Mouse (Mus musculus): ENCODE measurements around the gene Rptor. TPM values are rescaled to one million over a fixed set of nuclear protein-coding genes. Genes with fewer than 3 reads are reported as not detected.

Gene Rptor
- polyA plus RNA-seq, 1 experiment from 2014 or later = 9.3 TPM

DNA sequence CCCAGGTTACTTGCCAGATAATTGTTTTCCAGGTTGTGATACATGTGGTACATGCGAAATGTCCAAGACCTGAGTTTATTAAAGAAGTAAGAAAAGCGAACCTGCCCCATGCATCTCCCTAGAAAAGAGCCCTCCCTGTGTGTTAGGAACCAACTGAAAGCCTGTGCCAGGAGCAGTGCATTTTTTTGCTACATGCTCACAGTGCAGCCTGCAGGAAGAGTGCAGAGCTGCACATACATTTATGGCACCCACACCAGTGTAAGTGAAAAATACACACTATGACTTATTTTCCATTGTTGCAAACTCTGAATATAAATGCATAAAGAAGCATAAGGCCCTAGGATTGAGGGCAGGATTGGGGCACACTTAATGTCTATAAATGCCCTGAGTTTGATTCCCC lies 178.5 kb downstream of the Rptor start:
- Histone ChIP-seq H3K9ac (no peak overlapping the region), H3K36me3 (no peaks in the 10 kb centered on the region), H3K4me2 (no peak overlapping the region), H3K4me1 (no peaks in the 10 kb centered on the region), H3K9me3 (0 out of 2 replicates have a peak, but pooled peaks cover 1% of the 10 kb centered on the region), H3K27ac (no peak overlapping the region), H3K4me3 (replicated peaks) (no peak overlapping the region), H3K27me3 (replicated peaks) (no peaks in the 10 kb centered on the region)
- no peak for ATAC-seq (ENCODE audit: insufficient read depth, low FRiP score, low read depth)
- WGBS = 92% methylated on average over 2 of the region's 2 CpGs

DNA sequence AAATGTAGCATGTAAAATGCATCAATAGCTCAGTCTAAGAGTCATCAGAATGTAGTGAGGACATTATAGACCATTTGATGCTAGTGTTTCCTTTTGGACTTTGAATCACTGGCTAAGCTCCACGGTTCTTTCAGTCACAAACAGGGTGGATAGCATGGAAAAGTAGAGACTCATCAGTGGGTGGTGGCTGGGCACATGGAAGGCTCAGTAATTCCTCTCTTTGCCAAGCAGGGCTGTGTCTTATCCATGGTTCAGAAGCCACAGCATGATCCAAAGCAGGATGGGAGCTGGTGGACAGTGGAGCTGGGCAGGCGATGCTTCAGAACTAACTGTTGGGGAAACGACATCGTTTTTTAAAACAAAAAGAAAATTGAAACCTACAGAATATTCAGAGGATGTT lies 179.0 kb downstream of the Rptor start:
- Histone ChIP-seq H3K4me3 (replicated peaks) (no peak overlapping the region), H3K36me3 (no peaks in the 10 kb centered on the region), H3K4me1 (no peaks in the 10 kb centered on the region), H3K9me3 (no peaks in the 10 kb centered on the region), H3K9ac (no peak overlapping the region), H3K4me2 (no peak overlapping the region), H3K27me3 (replicated peaks) (no peaks in the 10 kb centered on the region), H3K27ac (no peak overlapping the region)
- ATAC-seq (ENCODE audit: insufficient read depth, low FRiP score, low read depth) = no peak
- 89% methylated on average over 4 of the region's 4 CpGs for WGBS

DNA sequence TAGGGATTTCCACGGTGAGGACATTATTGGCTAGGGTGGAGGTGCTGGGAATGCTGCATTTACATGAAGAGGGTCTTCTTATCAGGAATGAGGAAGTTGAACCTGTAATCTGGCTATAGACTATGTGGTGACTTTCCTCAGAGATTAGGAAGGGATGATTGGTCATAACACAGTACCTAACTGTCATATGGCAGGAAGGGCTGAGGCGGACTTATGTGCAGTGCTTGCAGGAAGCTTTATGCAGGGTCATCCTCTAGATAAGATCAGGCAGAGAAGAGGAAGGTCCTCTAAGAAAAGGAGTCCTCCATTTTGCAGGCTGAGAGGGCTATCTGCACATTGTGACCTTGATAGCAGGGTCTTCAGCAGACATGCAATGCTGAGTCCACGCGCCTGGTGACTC lies 180.9 kb downstream of the Rptor start:
- H3K27ac ChIP-seq = no peak overlapping the region
- no peak overlapping the region for H3K4me3 ChIP-seq (replicated peaks)
- no peak for ATAC-seq (ENCODE audit: insufficient read depth, low FRiP score, low read depth)
- 86% methylated on average over 4 of the region's 4 CpGs for WGBS
- H3K4me2 ChIP-seq = no peak overlapping the region
- no peaks in the 10 kb centered on the region for H3K27me3 ChIP-seq (replicated peaks)
- H3K4me1 ChIP-seq = no peaks in the 10 kb centered on the region; the same call in 1 of the 2 replicates
- H3K9ac ChIP-seq = no peak overlapping the region
- H3K9me3 ChIP-seq = no peaks in the 10 kb centered on the region
- H3K36me3 ChIP-seq = no peaks in the 10 kb centered on the region

DNA sequence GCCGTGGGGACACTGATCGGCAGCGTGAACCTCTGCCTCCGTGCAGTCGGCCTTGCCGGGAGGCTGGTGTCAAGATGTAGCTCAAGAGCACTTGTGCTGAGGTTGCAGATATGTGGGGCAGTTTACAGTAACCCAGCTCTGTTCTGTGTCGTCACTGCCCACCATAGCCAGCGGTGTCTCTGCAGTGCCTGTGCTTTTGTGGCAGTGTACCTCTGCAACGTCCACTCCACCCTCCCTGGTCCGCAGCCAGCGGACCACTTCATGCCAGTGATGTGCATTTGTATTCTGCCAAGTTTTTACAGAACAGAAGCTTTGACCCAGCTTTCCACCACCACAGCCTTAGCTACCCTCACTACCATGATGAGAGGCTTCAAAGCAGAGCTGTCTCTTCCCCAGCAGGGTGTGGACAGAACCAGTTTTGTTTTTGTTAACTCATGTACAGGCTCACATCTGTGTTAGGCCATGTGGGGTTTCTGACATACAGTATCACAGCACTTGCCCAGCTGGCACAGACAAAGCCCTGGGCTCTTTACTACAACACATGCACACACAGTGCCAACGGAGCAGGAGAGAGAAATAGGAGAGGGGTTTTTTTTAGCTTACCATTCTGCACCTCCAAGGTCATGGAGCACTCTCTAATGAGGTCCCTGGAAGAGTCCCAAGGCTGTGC lies 182.1 kb downstream of the Rptor start:
- no peaks in the 10 kb centered on the region for H3K27me3 ChIP-seq (replicated peaks)
- no peak overlapping the region for H3K27ac ChIP-seq
- no peak overlapping the region for H3K4me3 ChIP-seq (replicated peaks)
- H3K36me3 ChIP-seq = no peaks in the 10 kb centered on the region
- no peak for ATAC-seq (ENCODE audit: insufficient read depth, low FRiP score, low read depth)
- H3K9me3 ChIP-seq = no peaks in the 10 kb centered on the region
- no peak overlapping the region for H3K4me2 ChIP-seq
- 88% methylated on average over 12 of the region's 12 CpGs for WGBS
- no peaks in the 10 kb centered on the region; the same call in 1 of the 2 replicates for H3K4me1 ChIP-seq
- no peak overlapping the region for H3K9ac ChIP-seq

DNA sequence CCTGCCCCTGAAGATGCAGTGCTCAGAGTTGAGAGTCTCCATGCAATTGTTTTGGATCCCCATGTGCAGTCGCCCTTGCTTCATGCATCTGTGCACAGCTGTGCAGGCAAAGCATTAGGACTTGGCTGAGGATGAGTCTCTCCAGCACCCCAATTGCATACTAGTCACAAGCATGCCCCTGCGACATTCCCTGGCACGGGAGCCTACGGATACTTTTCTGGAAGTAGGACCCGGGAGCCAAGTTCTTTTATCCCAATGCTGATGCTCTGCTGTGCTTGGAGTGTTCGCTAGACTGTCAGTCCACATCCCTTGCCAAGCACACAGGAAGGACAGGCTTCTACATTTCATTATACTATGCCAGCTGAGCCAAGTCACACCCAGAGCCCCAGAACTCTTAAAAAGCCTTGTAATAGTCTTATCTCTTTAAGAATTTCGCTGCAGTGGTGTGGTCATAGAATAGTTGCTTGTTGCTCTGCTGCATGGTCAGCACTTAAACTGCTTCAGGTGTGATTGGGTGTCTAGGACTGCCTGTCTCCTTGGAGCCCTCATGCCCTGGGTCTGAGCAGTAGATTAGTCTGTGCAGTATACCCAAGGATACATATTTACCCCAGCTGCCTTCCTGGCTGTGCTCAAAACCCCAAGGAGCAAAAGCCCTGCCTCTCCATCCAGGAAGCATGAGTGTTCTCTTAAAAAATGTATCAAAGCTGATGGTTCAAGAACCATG lies 183.1 kb downstream of the Rptor start:
- no peaks in the 10 kb centered on the region for H3K9me3 ChIP-seq
- no peak overlapping the region for H3K9ac ChIP-seq
- no peaks in the 10 kb centered on the region for H3K27me3 ChIP-seq (replicated peaks)
- H3K36me3 ChIP-seq = no peaks in the 10 kb centered on the region
- H3K4me1 ChIP-seq = no peaks in the 10 kb centered on the region; the same call in 1 of the 2 replicates
- H3K27ac ChIP-seq = no peak overlapping the region
- H3K4me2 ChIP-seq = no peak overlapping the region
- H3K4me3 ChIP-seq (replicated peaks) = no peak overlapping the region
- no peak for ATAC-seq (ENCODE audit: insufficient read depth, low FRiP score, low read depth)
- WGBS = 85% methylated on average over 7 of the region's 7 CpGs

DNA sequence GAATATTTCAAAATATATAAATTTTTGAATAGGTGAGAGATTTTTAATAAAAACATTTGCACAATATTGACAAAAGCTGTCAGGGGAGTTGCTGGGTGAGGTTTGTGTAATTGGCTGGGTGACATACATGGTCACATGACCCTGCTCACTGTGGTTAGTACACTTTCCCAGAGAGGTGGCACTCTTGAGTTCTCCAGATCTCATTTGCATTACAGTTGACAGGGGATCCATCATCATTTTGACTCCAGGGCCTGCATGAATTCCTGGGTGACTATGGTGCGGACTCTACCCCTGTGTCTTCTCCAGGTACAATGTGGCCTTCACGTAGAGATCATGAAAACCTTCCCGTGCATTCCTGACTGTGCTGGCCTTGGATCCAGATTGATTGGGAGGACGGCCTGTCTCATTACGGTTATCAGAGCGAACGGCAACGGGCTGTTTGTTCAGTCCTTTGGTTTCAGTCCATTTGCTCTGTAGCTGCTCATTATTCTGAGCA lies 183.7 kb downstream of the Rptor start:
- H3K9ac ChIP-seq = no peak overlapping the region
- H3K4me3 ChIP-seq (replicated peaks) = no peak overlapping the region
- H3K36me3 ChIP-seq = no peaks in the 10 kb centered on the region
- no peaks in the 10 kb centered on the region for H3K27me3 ChIP-seq (replicated peaks)
- no peak overlapping the region for H3K27ac ChIP-seq
- WGBS = 73% methylated on average over 8 of the region's 8 CpGs
- H3K4me2 ChIP-seq = no peak overlapping the region
- peak; percentile 68; the same call in 1 of the 2 replicates for ATAC-seq (ENCODE audit: insufficient read depth, low FRiP score, low read depth)
- H3K9me3 ChIP-seq = no peaks in the 10 kb centered on the region
- no peaks in the 10 kb centered on the region; the same call in 1 of the 2 replicates for H3K4me1 ChIP-seq

DNA sequence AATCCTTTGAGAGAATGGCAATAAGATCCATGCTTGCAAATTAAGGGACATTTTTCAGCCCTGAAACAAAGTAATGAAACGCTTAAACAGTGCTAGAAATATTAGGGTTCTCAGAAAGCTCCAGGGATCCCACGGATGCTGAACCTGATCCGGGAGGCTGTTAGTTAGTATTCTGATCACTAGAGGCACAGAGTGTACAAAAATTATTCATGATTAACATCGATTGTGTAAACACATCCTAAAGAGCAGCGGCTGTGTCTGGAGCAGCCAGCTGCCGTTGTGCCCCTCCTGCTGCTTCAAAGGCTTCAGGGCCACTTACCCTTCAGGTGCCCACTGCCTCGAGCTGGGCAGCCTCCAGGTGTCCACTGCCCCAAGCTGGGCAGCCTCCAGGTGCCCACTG lies 185.8 kb downstream of the Rptor start:
- H3K27ac ChIP-seq = no peak overlapping the region
- 42% methylated on average over 7 of the region's 7 CpGs for WGBS
- H3K27me3 ChIP-seq (replicated peaks) = no peaks in the 10 kb centered on the region
- peaks cover 7% of the 10 kb centered on the region for H3K4me1 ChIP-seq
- no peaks in the 10 kb centered on the region for H3K36me3 ChIP-seq
- ATAC-seq (ENCODE audit: insufficient read depth, low FRiP score, low read depth) = no peak
- H3K9ac ChIP-seq = no peak overlapping the region
- H3K4me2 ChIP-seq = no peak overlapping the region
- H3K4me3 ChIP-seq (replicated peaks) = no peak overlapping the region
- no peaks in the 10 kb centered on the region for H3K9me3 ChIP-seq

DNA sequence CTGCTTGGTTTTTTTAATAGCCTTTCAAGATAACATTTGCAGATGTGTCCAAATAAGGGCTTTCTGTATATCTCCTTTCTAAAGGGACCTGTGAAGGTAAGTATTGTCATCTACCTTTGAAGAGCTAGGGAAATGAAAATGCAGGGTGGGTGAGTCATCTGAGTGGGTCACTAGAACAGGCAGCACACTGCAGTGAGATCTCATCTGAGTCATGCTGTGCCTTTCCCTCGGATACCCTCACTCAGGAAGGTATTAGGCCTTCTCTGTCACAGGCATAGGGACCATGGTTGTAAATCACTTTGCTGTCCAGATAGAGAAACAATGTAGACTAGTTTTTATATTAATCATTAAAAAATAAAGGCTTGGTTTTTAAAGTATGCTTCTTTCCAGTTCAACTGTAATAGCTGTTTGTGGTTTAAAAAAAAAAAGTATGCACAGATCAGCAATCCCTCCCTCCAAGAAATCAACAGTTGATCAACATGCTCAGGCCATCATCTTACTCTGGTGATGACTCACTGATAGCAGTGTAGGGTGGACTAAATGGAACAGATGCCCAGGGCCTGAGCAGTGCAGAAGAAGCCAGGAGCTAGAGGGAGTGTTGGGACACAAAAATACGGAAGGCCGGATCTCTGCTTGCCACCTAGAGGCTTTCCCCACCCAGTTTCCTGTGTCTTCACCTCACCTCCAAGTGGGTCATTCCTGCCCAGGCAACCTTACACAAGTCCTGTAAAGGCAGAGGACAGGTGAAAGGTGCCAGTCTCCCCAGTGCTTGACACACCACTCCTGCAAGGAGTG lies 186.4 kb downstream of the Rptor start:
- Histone ChIP-seq H3K4me2 (no peak overlapping the region), H3K4me3 (replicated peaks) (no peak overlapping the region), H3K9ac (no peak overlapping the region), H3K4me1 (peaks cover 8% of the 10 kb centered on the region), H3K27me3 (replicated peaks) (no peaks in the 10 kb centered on the region), H3K9me3 (no peaks in the 10 kb centered on the region), H3K36me3 (no peaks in the 10 kb centered on the region), H3K27ac (no peak overlapping the region)
- WGBS = 64% methylated on average over 3 of the region's 3 CpGs
- no peak for ATAC-seq (ENCODE audit: insufficient read depth, low FRiP score, low read depth)

DNA sequence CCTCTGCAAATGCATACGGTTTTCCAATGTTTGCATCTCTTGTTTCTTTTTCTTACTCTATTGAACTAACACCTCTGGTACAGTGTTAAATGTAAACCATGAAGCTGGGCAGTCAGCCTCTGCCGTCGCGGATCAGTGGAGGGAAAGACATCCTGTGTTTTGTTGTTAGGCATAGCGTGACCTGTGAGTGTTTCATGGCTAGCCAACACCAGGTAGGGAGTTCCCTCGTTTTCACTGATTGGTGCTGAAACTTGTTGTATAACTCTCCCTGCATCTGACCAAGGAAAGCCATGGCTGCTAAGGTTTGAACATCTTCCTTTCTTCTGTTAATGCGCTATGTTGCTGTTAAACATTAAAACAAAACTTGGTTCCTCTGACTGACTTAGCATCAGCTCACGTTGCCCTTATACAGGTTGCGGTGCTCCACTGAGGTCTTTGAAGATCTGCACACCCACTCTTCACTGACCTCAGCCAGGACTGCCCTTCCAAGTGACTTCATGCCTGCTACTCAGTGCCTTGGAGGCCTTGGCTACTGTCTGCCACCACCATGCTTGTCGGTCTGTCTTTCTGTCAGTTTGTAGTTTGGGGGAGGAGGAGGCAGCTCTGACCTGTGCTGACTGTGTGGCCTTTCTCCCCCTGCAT lies 189.3 kb downstream of the Rptor start:
- WGBS = 70% methylated on average over 10 of the region's 10 CpGs
- Histone ChIP-seq H3K4me3 (replicated peaks) (no peak overlapping the region), H3K9me3 (no peaks in the 10 kb centered on the region), H3K27ac (no peak overlapping the region), H3K36me3 (no peaks in the 10 kb centered on the region), H3K4me1 (peaks cover 8% of the 10 kb centered on the region), H3K9ac (no peak overlapping the region), H3K4me2 (no peak overlapping the region), H3K27me3 (replicated peaks) (no peaks in the 10 kb centered on the region)
- ATAC-seq (ENCODE audit: insufficient read depth, low FRiP score, low read depth) = no peak

DNA sequence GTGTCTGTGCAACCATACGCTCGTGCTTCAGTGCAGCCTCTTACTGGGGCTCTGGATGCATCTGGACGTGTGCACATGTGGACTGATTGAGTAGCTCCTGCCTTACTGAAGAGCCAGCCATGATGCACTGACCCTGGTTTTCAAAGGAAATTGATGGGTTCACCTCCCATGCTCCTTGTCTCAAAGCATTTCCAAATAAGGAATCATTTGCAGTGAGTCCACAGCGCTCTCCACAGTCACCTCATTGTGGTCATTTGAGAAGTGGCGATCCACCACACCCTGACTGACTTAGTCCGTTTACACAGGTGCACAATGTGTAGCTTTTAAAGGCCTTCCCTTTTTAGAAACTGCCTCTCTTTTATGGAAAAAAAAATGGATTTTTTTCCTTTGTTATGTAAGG lies 190.7 kb downstream of the Rptor start:
- Histone ChIP-seq H3K9ac (no peak overlapping the region), H3K36me3 (no peaks in the 10 kb centered on the region), H3K27ac (no peak overlapping the region), H3K27me3 (replicated peaks) (no peaks in the 10 kb centered on the region), H3K4me3 (replicated peaks) (no peak overlapping the region), H3K4me2 (no peak overlapping the region), H3K9me3 (no peaks in the 10 kb centered on the region), H3K4me1 (peaks cover 8% of the 10 kb centered on the region)
- ATAC-seq (ENCODE audit: insufficient read depth, low FRiP score, low read depth) = no peak
- WGBS = 34% methylated on average over 6 of the region's 6 CpGs

DNA sequence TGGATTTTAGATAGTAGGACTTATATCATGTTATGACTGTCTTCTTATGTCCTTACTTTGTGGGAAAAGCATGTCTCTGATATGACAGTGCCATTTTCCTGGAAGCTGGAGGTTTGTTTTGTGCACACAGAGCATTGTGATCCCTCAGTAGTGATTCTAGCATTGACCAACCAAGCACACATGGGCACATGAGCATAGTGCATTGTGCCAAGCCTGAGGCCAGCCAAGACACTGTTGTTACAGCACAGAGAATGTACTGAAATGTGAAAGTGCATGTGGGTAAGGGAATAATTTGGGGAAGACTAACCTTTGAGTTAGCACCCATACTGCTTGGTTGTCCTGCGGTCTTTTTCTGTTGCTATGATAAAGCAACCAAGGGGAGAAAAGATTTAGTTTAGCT lies 191.3 kb downstream of the Rptor start:
- H3K4me3 ChIP-seq (replicated peaks) = no peak overlapping the region
- H3K9me3 ChIP-seq = no peaks in the 10 kb centered on the region
- peaks cover 8% of the 10 kb centered on the region; the same call in 1 of the 2 replicates for H3K4me1 ChIP-seq
- H3K36me3 ChIP-seq = no peaks in the 10 kb centered on the region
- H3K4me2 ChIP-seq = no peak overlapping the region
- no peak overlapping the region for H3K27ac ChIP-seq
- no peak overlapping the region for H3K9ac ChIP-seq
- ATAC-seq (ENCODE audit: insufficient read depth, low FRiP score, low read depth) = no peak
- WGBS = 94% methylated on average over 1 of the region's 1 CpGs
- no peaks in the 10 kb centered on the region for H3K27me3 ChIP-seq (replicated peaks)
